Mouse (Mus musculus): ENCODE measurements around the gene Lrp1.

Gene Lrp1

DNA sequence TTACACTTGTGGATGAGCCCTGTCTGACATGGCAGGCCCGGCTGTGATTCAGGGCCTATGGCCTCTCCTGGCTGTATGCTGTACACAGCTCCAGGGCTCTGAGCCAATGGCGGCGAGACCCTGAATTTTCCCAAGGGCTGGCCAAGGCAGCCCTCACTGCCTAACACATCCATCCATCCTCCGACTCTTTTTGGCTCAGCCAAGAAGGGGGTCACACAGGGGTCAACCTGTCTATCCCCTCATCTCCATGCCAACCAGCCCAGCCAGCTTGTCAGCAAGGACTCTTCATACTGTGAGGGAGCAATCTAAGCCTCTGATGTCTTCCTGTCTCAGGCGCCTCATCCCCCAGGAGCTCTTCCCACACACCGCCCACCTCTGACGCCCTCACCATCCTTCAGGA is 29.4 kb downstream of the Lrp1 start:
- DNase-seq (ENCODE audit: low spot score) = no peak

DNA sequence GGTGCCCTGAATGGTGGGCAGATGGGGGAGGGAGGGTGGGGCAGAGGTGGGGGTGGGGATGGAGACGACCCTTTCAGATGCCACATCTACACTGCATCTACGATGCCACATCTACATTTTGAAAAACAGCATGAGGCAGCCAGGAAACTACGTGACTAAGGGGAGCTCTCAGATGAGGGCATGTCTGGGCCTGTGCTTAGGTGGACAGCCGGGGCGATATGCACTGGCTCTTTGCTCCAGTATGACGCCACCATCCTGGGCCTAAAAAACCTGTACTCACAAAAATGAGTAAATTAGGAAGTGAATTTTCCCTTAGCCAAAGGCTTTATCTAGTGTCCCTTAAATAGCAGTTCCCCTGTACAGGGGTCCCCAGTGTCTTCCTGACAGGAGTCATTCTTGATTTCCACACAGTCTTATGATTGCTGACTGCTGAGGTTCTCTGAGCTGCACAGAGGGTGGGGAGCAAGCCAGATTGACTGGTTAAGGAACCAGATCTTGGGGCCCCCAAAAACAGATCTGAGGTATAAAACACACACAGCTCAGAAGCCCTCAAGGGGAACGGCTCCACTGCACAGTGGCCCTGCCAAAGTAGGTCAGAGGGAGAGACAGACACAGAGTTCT is 30.0 kb downstream of the Lrp1 start:
- no peak for DNase-seq (ENCODE audit: low spot score)

DNA sequence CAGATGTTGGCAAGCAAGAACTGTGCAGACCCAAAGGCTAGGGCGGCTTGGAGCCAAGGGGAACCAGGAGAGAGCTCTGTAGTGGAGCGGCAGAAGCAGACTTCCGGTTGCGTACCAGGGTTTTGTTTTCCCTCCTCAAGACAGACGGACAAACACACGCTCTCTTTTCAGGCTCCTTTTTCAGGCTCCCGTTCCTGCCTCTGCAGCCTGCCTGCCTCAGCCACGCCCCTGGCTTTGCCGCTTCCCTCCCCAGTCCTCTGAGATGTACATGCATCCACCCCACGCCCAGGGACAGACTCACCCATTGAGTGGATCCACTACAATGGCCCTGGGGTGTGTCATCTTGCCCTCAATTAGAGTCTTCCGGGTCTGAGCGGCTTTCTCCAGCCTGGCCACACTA is 30.7 kb downstream of the Lrp1 start:
- DNase-seq (ENCODE audit: low spot score) = no peak

DNA sequence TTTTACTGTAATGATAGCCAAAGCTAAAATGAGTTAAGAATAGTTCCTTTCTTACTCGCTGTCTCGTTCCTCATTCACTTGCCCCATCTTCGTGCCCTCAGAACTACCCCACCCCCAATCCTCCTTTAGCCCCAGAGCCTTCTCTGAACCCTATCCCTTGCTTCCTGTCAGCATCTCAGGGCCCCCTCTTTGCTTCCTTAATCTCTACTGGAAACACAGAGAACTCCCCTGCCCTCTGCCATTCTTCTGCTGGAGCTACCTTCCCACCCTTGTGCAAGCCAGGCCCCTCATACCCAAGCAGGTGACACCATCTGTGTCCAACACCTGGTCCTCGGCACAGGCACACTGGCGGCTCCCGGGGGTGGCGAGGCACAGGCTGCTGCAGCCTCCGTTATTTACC is 33.2 kb downstream of the Lrp1 start:
- DNase-seq (ENCODE audit: low spot score) = no peak

DNA sequence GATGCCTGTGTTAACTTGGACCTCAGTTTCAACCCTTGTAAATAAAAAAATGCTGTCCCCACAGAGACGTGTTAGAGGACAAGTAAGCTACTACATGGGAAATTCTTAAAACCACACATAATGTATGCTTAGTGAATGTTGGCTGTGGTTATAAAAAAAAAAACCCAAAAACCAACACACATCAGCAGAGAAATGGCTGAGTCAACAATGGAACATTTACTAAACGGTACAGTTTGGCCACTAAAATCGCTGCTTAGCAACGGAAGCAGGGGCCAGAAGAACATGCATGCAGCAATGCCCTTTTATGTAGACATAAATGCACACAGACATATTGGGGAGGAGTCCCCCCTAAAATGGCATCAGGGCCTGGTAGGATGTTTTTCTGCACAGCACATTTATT is 34.7 kb downstream of the Lrp1 start:
- no peak for DNase-seq (ENCODE audit: low spot score)

DNA sequence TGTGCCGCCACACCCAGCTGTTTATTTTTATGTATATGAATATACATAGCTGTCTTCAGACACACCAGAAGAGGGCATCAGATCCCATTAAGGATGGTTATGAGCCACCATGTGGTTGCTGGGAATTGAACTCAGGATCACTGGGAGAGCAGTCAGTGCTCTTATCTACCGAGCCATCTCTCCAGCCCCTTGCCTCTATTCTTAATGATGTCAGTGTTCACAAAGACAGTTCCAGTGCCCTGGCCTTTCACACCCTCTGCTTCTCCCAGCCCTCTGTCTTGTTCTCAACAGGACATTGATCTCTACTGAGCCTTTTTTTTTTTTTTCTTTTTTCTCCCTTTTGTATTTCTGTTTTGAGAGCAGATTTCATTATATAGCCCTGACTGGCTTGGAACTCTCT is 35.4 kb downstream of the Lrp1 start:
- no peak for DNase-seq (ENCODE audit: low spot score)

DNA sequence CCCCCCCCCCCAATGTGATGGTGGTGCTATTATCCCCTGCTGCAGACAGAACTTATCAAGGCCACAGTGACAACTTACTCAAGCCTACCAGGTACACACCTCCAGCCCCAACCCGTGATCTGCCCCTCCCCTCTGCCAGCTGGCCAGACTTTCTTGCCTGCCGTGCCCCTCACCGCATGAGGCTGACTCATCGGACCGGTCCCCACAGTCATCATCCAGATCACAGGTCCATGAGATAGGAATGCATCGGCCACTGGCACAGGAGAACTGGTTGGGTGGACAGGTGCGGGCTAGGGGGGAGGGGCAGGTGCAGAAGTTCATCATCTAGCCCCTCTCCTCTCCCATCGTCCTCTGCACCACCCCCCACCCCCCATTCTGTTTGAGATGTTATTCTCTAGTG is 37.3 kb downstream of the Lrp1 start:
- DNase-seq (ENCODE audit: low spot score) = no peak

DNA sequence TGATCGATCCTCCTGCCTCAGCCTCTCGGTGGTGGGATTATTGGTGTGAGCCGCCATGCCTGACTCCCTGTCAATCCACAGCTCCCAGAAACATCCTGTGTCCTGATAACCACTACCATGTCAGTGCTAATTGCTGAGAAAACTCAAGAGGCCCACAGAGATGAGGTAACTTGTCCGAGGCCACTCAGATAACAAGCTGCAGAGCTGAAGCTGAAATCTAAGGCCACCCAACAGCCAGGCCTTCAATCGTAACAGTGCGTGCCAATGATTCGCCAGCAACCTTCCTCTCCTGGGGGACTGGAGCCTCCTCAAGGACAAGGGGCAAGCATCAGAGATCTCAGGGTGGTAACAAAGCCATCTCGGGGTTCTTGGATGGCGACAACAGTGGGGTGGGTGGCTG is 39.7 kb downstream of the Lrp1 start:
- no peak for DNase-seq (ENCODE audit: low spot score)

DNA sequence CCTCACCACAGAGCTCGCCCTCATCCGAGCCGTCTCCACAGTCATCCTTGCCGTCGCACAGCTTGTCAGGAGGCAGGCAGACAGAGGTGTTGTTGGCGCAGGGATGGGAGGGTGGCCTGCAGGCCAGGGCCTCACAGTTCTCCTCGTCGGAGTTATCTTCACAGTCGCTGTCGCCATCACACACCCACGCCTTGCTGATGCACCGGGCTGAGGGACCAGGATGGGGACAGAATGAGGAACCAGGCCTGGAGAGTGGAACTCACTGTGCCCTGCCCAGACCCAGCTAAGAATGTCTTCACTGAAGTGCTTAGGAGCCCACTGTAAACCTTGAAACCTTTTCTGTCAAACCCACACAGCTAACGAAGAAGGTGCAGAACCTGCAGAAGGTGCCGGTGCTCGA is 43.0 kb downstream of the Lrp1 start:
- DNase-seq (ENCODE audit: low spot score) = no peak

DNA sequence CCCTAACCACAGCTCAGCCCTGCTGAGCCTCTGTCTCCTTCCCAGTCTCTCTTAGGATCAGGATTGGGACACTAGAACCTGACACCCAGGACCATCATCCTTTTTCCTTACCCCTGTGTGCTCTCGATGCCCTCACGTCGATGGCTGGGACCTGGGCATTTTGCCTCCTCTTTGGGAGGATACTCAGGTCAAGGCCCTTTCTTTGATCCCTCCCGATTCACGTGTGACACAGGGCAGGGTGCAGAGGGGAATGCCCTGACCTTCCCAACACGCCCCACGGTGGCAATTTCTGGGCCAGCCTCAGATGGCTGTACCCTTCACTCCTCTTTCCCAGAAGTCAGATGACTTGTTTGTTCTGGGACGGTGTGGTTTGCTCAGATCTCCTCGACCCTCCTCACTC is 43.8 kb downstream of the Lrp1 start:
- no peak for DNase-seq (ENCODE audit: low spot score)

DNA sequence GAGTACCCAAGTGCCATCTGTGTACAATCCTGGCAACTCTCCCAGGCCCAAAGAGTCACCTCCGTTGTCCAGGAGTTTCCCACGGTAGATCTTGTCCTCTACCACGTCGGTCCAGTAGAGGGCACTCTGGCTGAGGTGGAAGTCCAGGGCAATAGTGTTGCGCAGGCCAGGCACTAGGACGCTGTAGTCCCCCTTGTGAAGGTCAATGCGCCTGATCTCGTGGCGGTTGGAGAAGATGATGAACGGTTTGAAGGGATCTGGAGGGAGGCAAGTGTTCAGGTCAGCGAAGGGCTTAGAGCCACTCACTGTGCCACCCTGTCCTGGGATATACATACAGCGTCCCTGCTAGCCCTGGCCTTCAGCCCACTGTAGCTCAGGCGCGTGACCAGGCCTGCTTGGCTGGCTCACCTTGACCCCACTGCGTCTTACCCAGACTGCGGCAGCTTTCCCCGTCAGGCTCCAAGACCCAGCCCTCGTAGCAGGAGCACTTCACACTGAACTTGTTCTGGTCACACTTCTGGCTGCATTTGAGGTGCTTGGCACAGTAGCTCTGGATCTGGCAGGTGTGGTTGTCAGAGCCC is 44.5 kb downstream of the Lrp1 start:
- peak; percentile 88 for DNase-seq (ENCODE audit: low spot score)

DNA sequence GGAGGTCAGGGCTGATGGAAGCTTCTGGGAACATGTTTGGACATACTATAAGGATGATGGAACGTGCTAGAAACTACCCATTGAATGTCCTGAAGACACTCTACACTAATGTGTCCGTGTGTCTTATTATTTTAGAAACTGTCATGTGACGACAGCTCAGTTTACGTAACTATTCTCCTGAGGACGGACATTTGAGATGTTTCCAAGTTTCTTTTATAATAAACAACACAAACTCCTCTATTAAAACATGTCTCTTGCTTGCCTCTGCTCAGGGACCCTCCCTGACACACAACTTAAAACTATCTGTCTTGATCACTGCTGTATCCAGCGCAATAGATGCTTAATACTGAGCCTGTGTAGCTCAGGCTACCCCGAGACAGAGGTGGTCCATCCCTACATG is 45.2 kb downstream of the Lrp1 start:
- DNase-seq (ENCODE audit: low spot score) = no peak

DNA sequence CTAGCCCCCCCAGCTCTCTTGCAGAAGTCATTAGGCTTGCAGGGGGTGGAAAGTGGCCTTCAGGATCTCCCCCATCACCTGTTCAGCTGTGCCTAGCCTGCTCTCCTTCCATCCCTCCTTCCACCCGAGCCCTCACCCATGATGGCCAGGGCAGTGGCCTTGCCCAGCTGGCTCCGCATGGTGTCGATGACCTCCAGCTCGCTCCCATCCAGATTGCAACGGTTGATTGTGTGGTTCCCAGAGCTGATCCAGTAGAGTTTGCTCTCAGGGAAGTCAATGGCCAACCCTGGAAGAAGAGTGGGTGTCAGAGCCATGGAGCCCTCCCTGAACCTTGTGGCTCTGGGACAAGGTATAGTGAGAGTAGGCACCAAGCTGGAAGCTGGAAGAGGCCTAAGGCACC is 48.7 kb downstream of the Lrp1 start:
- no peak for DNase-seq (ENCODE audit: low spot score)

DNA sequence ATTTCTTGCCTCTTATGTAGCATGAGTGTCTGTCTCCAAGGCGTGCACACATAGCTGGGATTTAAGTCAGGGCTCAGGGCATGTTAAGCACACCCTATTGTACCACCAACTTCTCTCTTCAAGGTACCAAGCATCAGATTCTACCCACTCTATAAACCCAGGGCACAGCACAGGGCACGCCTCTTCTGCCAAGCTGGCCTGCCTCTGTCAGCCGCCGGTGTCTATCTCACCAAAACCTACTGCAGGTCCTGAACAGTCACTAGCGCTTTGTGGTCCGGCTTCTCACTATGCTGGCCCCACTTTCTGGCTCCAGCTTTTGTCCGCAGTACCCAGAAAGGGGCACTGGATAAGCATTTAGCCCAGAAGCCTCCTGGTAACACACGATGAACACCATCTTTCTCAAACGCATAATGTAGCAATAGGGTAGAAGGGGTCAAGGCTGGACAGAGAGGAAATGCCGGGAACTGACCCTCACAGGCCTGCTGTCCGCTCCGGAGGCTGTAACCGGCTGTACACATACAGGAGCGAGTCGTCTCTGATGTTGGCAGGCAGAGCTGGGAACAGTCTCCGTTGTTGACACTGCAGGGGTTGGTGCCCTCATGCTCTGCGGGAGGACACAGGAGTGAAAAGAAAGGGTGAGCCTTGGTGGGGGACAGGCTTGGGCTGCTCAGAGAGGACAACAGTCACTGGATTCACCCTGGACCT is 49.9 kb downstream of the Lrp1 start:
- DNase-seq (ENCODE audit: low spot score) = no peak

DNA sequence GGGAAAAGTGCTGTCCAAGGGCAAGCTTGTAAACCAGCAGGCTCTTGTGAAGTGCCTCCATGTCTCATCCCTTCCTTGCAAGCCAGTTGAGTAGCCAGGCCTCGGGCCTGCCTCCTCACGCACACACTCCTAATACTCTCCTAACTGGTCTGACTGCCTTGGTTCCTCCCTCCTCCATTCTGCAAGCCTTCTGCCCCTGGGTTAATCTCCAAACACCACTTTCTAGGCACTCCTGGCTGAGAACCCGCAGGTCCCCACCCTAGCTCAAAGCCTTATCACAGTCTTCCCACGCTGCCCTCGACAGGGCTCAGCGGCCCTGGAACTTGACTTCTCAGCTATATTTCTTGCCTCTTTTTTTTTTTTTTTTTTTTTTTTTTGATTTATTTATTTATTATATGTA is 50.6 kb downstream of the Lrp1 start:
- DNase-seq (ENCODE audit: low spot score) = no peak

DNA sequence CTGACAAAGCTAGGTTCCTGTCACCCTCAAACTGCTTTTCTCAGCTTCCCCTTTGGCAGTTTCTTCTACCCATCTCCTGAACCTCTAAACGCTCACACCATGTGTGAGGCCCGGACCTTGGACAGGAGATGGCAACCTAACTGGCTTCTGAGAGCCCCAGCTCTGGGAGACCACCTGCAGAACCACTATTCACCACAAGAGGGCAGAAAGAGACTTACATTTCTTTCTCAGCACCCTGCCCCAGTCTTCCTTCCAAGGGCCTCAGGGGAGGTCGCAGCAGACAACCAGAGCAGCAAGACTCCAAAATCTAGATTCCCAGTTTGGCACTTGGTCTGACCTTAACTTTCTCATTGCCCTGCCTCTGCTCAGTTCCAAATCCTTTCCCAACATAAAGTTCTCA is 51.5 kb downstream of the Lrp1 start:
- peak; percentile 87 for DNase-seq (ENCODE audit: low spot score)

DNA sequence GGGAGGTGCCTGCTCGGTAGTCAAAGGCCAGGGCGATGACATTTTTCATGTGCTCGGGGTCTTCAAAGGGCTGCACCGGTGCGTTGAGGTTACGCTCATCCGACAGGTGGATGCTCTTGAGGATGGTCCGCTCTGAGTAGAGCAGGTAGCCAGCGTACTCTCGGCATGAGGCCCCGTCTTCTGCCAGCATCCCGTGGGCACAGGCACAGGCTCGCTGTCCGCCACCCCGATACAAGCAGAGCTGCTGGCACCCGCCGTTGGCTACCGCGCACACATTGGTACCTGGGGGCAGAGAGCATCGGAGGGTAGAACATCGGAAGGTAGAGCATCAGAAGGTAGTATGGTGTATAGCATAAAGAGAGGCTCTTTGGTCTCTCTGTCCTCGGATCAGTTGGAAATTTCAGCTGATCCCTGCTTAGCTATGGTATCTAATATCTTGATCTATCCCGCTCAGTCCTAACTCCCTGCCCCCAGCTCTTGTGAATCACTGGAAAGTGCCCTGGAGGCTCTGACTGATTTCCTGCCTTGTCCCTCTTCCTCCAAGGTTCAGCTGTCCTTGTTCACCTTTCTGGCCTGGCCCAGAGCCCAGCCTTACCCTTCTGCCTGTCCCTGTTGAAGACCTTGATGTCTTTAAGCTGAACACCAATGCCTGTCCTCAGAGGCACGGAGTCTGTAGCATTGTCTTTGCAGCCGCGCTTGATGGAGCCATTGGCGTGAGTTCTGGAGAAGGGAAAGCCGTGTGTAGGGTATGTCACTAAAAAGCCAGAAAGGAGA is 54.2 kb downstream of the Lrp1 start:
- no peak for DNase-seq (ENCODE audit: low spot score)

DNA sequence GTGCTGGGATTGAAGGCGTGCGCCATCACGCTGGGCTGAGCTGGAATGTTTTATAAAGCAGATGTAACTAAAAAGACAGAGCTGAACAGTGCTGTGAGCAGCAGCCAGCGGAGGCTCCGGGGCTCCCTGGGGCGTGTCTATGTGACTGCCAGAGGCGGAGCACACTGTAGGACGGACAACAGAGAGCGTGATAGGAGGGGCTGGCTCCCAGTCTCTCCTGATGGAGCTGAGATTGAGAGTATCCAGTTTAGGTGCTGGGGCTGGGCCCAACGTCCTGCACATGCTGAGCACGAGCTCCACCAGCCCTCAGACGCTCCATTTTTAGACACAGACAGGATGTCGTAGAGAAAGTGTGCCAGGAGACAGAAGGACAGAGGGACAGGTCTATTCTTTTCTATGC is 56.6 kb downstream of the Lrp1 start:
- no peak for DNase-seq (ENCODE audit: low spot score)

DNA sequence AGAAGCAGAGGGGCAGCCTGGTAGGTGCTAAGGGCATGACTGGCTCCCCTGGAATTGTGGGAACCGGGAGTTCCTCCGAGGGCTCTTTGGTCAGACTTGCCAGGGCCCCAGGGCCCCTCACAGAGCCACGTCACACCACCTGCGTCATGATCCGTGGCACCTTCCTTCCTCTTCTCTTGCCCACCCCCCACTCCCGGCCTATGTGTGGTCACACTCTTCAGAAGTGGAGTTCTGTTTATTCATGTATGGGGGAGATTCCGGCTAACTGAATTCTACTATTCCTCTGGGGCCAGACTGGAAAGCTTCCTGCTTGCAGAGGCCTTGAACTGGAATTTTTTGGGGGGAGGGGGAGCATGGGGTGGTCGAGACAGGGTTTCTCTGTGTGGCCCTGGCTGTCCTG is 57.1 kb downstream of the Lrp1 start:
- no peak for DNase-seq (ENCODE audit: low spot score)

DNA sequence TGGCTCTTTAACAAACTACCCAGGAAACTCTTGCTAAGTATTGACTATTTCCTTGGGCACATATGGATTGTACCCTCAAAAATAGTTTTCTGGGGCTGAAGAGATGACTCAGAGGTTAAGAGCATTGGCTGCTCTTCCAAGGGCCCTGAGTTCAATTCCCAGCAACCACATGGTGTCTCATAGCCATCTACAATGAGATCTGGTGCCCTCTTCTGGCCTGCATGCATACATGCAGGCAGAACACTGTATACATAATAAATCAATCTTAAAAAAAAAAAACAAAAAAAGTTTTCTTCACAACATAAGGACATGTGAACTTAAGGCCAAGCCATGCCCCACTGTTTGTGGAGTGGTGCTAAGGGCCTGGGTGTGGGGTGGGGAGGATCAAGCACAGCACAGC is 59.8 kb downstream of the Lrp1 start:
- no peak for DNase-seq (ENCODE audit: low spot score)

DNA sequence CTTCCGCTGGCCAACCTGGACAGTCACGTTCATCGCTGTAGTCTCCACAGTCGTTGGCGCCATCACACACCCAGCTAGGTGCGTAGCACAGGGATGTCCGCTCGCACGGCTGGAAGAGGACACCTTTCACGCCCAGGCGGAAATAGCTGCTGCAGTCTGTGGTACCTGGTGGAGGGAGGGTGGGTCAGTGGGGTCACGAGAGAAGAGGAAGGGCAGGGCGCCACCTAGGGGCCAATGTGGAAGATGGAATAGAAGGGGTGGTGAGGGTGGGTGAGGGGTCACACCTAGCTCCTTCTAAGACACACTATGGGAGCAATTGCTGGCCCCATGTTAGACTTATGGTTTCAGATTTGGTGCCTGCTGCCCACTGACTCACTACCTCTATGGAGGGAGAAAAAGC is 63.6 kb downstream of the Lrp1 start:
- DNase-seq (ENCODE audit: low spot score) = no peak

DNA sequence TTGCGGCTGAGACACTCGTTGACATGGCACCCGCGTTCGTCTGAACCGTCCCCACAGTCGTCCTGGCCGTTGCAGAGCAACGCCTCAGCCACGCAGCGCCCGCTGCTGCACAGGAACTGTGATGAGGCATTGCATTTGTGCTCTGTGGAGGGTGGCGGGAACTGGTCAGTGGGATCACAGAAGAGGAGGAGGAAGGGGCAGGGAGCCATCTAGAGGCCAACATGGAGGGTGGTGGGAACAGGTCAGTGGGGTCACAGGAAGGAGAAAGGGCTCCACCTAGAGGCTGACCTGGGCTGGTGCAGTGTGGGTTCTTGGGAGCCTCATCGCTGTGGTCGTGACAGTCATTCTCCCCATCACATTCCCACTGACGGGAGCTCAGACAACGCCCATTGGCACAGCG is 65.2 kb downstream of the Lrp1 start:
- DNase-seq (ENCODE audit: low spot score) = peak; percentile 65

DNA sequence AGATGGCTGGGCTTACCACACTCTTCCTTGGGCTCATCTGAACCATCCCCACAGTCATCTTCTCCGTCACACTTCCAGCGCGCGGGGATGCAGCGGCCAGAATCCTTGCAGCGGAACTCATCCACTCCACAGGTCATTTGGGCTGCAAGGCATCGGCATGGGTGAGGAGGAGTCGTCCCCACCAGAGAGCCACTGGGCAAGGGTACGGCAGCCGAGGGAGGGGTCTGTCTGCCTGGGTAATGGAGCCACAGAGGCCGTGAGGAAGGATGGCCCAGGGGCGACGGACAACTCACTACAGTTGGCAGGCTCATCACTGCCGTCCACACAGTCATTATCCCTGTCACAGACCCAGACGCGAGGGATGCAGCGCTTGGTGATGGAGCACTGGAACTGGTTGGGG is 71.1 kb downstream of the Lrp1 start:
- DNase-seq (ENCODE audit: low spot score) = no peak

All from testis, postnatal 10 days (tissue).